Mouse (Mus musculus) liver, embryonic 11.5 days (tissue): ENCODE data around the gene Mpo. TPM values are rescaled to one million over a fixed set of nuclear protein-coding genes. Genes with fewer than 3 reads are reported as not detected.

Experiments used
- ATAC-seq: fragments of 200-750 bp; cut with Nextera tagmentation; replicated peaks from 2 replicates; pipeline ENCODE4 v1.8.0; 2017; ENCODE audit warnings: moderate number of reproducible peaks, mild to moderate bottlenecking, moderate TSS enrichment, moderate library complexity; ENCODE audit not compliant: low FRiP score
- DNase-seq: peaks from one replicate; pipeline ENCODE4 v3.0.0-alpha.2; 2017; ENCODE audit warnings: low spot score
- H3K27ac ChIP-seq: fragments of 300-500 bp; sonication (generic); 2 replicates; pipeline ENCODE4 v1.5.1; 2014; ENCODE audit warnings: mild to moderate bottlenecking, low read depth, low read length, control low read depth
- H3K27me3 ChIP-seq: fragments of 300-500 bp; sonication (generic); replicated peaks from 2 replicates; pipeline ENCODE4 v1.6.1; 2014; ENCODE audit warnings: low read length, mixed read lengths; ENCODE audit not compliant: control insufficient read depth, insufficient read depth
- H3K36me3 ChIP-seq: fragments of 300-500 bp; sonication (generic); 2 replicates; pipeline ENCODE4 v1.6.1; 2014; ENCODE audit warnings: mild to moderate bottlenecking, low read length, moderate library complexity, mixed read lengths; ENCODE audit not compliant: control insufficient read depth, insufficient read depth
- H3K4me1 ChIP-seq: fragments of 300-500 bp; sonication (generic); replicated peaks from 2 replicates; pipeline ENCODE4 v1.6.1; 2014; ENCODE audit warnings: low read length, mixed read lengths; ENCODE audit not compliant: control insufficient read depth, insufficient read depth
- H3K4me2 ChIP-seq: fragments of 300-500 bp; sonication (generic); 2 replicates; pipeline ENCODE4 v1.6.1; 2014; ENCODE audit warnings: mild to moderate bottlenecking, control low read depth, moderate library complexity
- H3K4me3 ChIP-seq: fragments of 300-500 bp; sonication (generic); 2 replicates; pipeline ENCODE4 v1.5.1; 2014; ENCODE audit warnings: low read depth, low read length, control low read depth
- H3K9ac ChIP-seq: fragments of 300-500 bp; sonication (generic); 2 replicates; pipeline ENCODE4 v1.6.1; 2014; ENCODE audit warnings: low read depth, low read length, control low read depth
- H3K9me3 ChIP-seq: fragments of 300-500 bp; sonication (generic); 2 replicates; pipeline ENCODE4 v1.6.1; 2016; ENCODE audit warnings: low read length, inconsistent platforms, mixed read lengths; ENCODE audit not compliant: control insufficient read depth
- whole genome bisulfite sequencing: fragments of 180-500 bp; shearing (Covaris S2); extraction: QIAGEN DNeasy Blood & Tissue Kit; methylation state at CpG from one replicate; pipeline ENCODE4 v1.1.7; 2014; 5-methylcytosine and 5-hydroxymethylcytosine counted together
- polyA plus RNA-seq: library from polyadenylated mRNA; unstranded; fragments of >200 nt; fragmentation: Nextera tagmentation; extraction: Ambion mirVana; gene quantifications from 2 replicates; pipeline ENCODE4 v1.2.1, GENCODE M21; 2014

Gene Mpo
- polyA plus RNA-seq, 1 experiment from 2014 or later, result 190 TPM

GRCm38 (mm10) chr11:87754603-87755002 is 38.8 kb upstream of the Mpo start:
- H3K27me3 ChIP-seq, result peaks cover 1% of the 10 kb centered on the region
- WGBS, result 33% methylated on average over 5 of the region's 5 CpGs
- peak overlapping the region; percentile 90 for H3K4me3 ChIP-seq
- H3K36me3 ChIP-seq, result peaks cover 10% of the 10 kb centered on the region; the same call in 1 of the 2 replicates
- ATAC-seq (no peak), DNase-seq (peak; percentile 67)
- peak overlapping the region; percentile 67 for H3K4me2 ChIP-seq
- H3K9ac ChIP-seq, result peak overlapping the region; percentile 99
- H3K4me1 ChIP-seq, result peaks cover 40% of the 10 kb centered on the region
- peak overlapping the region; percentile 100 for H3K27ac ChIP-seq
- H3K9me3 ChIP-seq, result no peaks in the 10 kb centered on the region

- peak overlapping the region; percentile 67 for H3K4me2 ChIP-seq
- peaks cover 10% of the 10 kb centered on the region; the same call in 1 of the 2 replicates for H3K36me3 ChIP-seq
- peak; percentile 86 for DNase-seq
- 27% methylated on average over 17 of the region's 17 CpGs for WGBS
- peaks cover 9% of the 10 kb centered on the region for H3K27me3 ChIP-seq
- peak overlapping the region; percentile 100 for H3K27ac ChIP-seq
- peak overlapping the region; percentile 99 for H3K9ac ChIP-seq
- ATAC-seq, result peak; percentile 70
- H3K4me3 ChIP-seq, result peak overlapping the region; percentile 90
- H3K9me3 ChIP-seq, result no peaks in the 10 kb centered on the region
- H3K4me1 ChIP-seq, result peaks cover 36% of the 10 kb centered on the region
Measured at GRCm38 (mm10) chr11:87755360-87756017, 37.9 kb upstream of the Mpo start.

- DNase-seq (peak; percentile 60), ATAC-seq (no peak)
- H3K27me3 ChIP-seq, result peaks cover 17% of the 10 kb centered on the region
- H3K9ac ChIP-seq, result peak overlapping the region; percentile 99
- H3K27ac ChIP-seq, result peak overlapping the region; percentile 100
- peaks cover 10% of the 10 kb centered on the region; the same call in 1 of the 2 replicates for H3K36me3 ChIP-seq
- H3K9me3 ChIP-seq, result no peaks in the 10 kb centered on the region
- WGBS, result 44% methylated on average over 15 of the region's 15 CpGs
- H3K4me2 ChIP-seq, result peak overlapping the region; percentile 70
- H3K4me3 ChIP-seq, result peak overlapping the region; percentile 90
- peaks cover 29% of the 10 kb centered on the region for H3K4me1 ChIP-seq
Measured at GRCm38 (mm10) chr11:87756251-87756820, 37.0 kb upstream of the Mpo start.

- peak overlapping the region; percentile 99 for H3K9ac ChIP-seq
Measured at GRCm38 (mm10) chr11:87757001-87757954, 36.1 kb upstream of the Mpo start.

GRCm38 (mm10) chr11:87758161-87758911 is 35.0 kb upstream of the Mpo start:
- Histone ChIP-seq H3K4me1 (peaks cover 12% of the 10 kb centered on the region), H3K36me3 (peaks cover 10% of the 10 kb centered on the region; the same call in 1 of the 2 replicates), H3K9me3 (no peaks in the 10 kb centered on the region), H3K4me3 (peak overlapping the region; percentile 90; the same call in 1 of the 2 replicates), H3K9ac (peak overlapping the region; percentile 34; the same call in 1 of the 2 replicates), H3K27me3 (peaks cover 35% of the 10 kb centered on the region), H3K4me2 (peak overlapping the region; percentile 70), H3K27ac (peak overlapping the region; percentile 100)
- DNase-seq (no peak), ATAC-seq (peak; percentile 12)
- WGBS, result 43% methylated on average over 7 of the region's 7 CpGs

More at GRCm38 (mm10) chr11:87757001-87757954, 36.1 kb upstream of the Mpo start:
- Histone ChIP-seq H3K27me3 (peaks cover 24% of the 10 kb centered on the region), H3K9me3 (no peaks in the 10 kb centered on the region), H3K36me3 (peaks cover 10% of the 10 kb centered on the region; the same call in 1 of the 2 replicates), H3K27ac (peak overlapping the region; percentile 100), H3K4me1 (peaks cover 20% of the 10 kb centered on the region), H3K4me3 (peak overlapping the region; percentile 90), H3K4me2 (peak overlapping the region; percentile 70)
- DNase-seq, result peak; percentile 43
- no peak for ATAC-seq
- WGBS, result 45% methylated on average over 25 of the region's 25 CpGs

GRCm38 (mm10) chr11:87758957-87759608 is 34.3 kb upstream of the Mpo start:
- Histone ChIP-seq H3K36me3 (peaks cover 10% of the 10 kb centered on the region; the same call in 1 of the 2 replicates), H3K9ac (no peak overlapping the region), H3K4me3 (no peak overlapping the region), H3K27ac (peak overlapping the region; percentile 100), H3K9me3 (no peaks in the 10 kb centered on the region), H3K27me3 (peaks cover 42% of the 10 kb centered on the region), H3K4me2 (no peak overlapping the region), H3K4me1 (peaks cover 13% of the 10 kb centered on the region)
- DNase-seq (peak; percentile 39), ATAC-seq (peak; percentile 49)
- 48% methylated on average over 4 of the region's 4 CpGs for WGBS

GRCm38 (mm10) chr11:87759609-87760005 is 33.8 kb upstream of the Mpo start:
- peaks cover 13% of the 10 kb centered on the region for H3K4me1 ChIP-seq
- DNase-seq (peak; percentile 70), ATAC-seq (peak; percentile 49)

More at GRCm38 (mm10) chr11:87759609-87760005, 33.8 kb upstream of the Mpo start:
- no peak overlapping the region for H3K4me3 ChIP-seq
- WGBS, result 6% methylated on average over 3 of the region's 3 CpGs
- H3K9me3 ChIP-seq, result no peaks in the 10 kb centered on the region
- H3K36me3 ChIP-seq, result peaks cover 10% of the 10 kb centered on the region; the same call in 1 of the 2 replicates
- no peak overlapping the region for H3K9ac ChIP-seq
- peaks cover 48% of the 10 kb centered on the region for H3K27me3 ChIP-seq
- H3K27ac ChIP-seq, result peak overlapping the region; percentile 53
- no peak overlapping the region for H3K4me2 ChIP-seq
